Mouse (Mus musculus) lung, postnatal 4 days (tissue): ENCODE measurements around the gene Apon.
"Not testable (repeated sequence)": the region's sequence is repeated elsewhere in the genome, so short reads cannot be mapped to it uniquely, and the experiment has no call there.

Experiments
- DNase-seq, 2 experiments: peaks; one replicate each; pipeline ENCODE4 v3.0.0; 2021

Apon gene

DNA sequence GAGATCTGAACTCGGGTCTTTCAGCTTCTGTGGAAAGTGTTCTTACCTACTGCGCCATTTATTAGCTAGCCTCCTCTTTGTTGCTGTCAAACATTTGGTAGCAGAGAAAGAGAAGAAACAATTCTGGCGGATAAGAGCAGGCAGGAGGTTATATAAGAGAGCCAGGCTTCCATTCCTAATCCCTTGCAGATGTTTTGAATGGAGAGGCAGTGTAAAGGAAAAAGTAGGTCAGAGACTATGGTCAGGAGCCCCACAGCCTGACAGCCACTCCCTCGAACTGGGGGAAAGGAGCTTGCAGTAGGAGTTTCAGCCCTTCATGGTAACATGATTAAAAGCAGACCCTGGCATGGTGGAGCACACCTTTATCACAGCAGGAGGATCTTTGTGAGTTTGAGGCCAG lies 17.6 kb upstream of the Apon start:
- DNase-seq = no peak

DNA sequence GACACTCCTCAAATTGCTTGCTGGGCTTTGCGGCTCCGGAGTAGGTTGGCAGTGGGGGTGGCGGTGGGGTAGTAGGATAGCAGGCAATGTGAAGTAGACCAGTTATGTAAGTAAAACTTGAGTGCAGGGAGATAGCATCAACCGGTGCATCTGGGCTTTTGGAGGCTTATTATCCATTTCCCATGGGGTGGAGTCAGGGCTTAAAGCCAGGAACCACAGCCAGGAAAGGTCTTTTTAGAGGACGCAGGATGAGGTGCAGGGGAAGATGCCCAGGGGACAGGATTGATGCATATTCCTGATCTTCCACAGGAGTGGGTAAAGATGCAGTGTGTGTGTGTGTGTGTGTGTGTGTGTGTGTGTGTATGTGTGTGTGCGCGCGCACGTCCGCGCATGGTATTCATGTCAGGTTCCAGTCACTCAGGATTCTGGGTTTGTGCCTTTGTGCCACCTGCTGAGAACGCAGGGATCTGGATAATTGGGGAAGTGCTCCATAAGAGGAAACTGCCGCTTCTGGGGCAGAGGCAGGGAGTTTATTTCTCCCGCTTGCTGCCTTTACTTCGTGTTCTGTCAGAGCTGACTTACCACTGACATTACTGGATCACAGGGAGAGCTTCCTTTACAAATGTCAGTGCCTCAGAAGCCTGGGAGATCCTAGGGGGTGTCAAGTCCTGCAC lies 16.0 kb upstream of the Apon start:
- DNase-seq = no peak

DNA sequence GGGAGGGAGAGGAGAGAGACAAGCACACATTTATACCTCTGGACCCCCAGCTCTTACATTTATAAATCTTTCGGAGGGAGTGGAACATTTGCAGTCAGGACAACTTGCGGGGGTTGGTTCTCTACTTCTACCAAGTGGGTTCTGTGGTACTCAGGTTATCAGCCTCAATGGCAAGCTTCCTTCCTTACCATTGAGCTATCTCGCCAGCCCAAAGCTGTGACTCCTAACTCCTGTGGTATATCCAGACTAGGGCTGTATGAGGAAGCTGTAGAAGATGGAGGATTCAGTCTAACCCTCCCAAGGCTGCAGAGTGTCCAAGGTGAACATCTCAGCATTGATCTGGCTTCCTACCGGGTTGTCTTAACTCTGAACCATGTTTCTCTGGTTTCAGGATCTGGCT lies 14.8 kb upstream of the Apon start:
- no peak for DNase-seq

DNA sequence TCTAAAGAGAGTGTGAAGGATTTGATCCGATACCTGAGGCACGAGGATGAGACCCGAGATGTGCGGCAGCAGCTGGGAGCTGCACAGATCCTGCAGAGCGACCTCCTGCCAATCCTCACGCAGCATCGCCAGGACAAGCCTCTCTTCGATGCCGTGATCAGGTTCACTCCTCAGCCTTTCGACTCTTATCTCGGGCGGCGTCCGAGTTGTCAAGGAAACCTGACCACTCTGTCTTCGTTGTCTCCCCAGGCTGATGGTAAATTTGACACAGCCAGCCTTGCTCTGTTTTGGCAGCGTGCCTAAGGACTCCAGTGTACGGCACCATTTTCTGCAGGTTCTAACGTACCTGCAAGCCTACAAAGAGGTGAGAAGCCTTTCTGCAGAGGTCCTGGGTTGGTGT lies 13.8 kb upstream of the Apon start:
- DNase-seq = no peak

DNA sequence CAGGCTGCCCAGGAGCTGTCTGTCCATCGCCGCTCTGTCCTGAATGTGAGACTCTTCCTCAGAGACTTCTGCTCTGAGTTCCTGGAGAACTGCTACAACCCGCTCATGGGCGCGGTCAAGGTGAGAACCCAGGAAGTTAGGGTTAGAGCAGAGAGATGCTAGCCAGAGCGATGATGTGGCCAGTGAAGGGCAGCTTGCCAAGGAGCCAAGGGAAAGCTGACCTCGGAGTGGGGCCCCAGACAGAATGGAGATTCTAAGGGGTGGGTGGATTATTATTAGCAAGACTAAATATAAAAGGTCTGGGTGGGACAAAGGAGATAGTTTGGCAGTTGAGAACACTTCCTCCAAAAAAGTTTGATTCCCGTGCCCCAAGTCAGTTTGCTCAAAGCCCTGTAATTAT lies 10.6 kb upstream of the Apon start:
- no peak for DNase-seq

DNA sequence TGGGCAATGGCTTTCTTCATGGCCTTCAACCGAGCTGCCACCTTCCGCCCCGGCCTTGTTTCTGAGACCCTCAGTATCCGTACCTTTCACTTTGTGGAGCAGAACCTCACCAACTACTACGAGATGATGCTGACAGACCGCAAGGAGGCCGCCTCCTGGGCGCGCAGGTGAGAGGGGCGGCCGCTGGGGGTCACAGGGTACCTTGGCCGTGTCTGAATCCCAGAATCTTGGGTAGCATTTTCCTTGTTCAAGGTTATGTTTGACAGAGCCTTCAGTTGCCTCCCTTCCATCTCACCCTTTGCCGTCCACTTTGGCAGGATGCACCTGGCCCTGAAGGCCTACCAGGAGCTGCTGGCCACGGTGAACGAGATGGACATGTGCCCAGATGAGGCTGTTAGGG lies 9.8 kb upstream of the Apon start:
- DNase-seq = no peak

DNA sequence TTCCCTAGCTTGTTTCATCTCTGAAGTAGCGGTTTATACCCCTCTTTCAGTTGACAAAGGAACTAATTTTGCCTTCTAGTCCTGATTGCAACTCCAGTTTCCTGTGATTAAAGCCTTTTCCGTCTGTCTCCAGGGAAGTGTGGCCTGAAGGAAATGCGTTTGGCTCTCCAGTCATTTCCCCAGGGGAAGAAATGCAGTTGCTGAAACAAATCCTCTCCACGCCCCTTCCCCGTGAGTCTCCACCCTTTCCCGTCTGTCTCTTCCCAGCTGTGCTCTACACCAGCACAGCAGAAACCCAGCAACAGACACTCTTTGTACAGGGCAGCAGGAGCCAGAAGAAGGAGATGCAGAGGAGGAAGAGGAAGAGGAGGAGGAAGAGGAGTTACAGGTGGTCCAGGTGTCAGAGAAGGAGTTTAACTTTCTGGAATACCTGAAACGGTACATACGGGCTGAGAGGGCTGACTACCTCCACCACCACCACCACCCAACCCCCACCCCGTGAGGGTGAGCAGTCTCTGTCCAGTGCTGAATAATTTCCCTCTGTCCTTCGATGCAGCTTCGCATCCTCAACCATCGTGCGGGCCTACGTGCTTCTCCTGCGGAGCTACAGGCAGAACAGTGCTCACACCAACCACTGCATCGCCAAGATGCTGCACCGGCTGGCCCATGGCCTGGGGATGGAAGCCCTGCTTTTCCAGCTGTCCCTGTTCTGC lies 6.7 kb upstream of the Apon start:
- DNase-seq = peak; percentile 56 to 65

DNA sequence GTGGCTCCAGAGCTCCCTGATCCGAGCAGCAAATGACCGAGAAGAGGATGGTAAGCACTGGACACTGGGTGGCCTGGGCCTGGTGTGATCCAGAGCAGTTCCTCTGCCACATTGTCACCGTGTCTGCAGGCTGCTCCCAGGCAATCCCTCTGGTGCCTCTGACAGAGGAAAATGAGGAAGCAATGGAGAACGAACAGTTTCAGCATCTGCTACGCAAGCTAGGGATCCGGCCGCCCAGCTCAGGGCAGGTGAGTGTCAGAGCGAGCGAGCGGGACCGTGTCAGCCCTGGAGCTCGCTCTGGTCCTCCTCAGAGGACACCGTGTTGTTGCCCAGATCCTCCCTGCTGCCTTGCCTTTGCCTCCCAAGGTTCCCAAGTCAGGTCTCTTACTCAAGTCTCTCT lies 3.3 kb upstream of the Apon start:
- no peak for DNase-seq

DNA sequence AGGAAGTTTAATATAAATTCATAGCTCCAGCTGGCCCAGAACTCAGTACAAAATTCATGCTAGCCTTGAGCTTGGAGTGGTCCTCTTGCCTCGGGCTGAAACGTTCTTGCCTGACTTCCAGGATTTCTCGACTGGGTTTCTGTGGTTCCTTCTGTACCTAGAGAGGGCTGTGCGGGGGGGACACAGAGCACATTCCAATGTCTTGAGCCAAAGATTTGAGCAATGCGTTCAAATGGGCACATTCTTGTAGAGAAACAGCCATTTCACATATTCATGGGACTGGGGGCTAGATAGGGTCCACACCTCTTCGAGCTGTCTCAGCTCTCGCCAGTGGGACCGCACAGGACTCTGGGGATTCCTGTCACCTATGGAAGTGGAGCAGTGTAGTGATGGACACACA lies 2.0 kb downstream of the Apon start:
- DNase-seq = no peak

DNA sequence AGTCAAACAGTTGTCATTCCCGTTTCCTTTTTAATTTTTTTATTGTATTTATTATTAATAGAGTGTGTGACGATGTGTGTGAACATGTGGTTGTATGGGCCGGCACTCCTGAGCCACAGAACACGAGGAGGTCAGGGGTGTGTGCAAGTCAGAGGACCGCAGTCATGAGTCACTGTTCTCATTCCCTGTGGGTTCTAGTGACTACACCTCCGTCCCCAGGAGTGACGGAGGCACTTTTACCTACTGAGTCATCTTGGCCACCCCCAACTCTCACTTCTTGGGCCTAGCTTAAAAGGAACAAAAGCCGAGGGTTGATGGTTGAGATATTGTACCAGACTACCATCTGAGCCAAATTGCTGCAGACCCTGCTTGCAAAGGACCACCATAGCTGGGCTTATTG lies 2.4 kb downstream of the Apon start:
- DNase-seq = no peak

DNA sequence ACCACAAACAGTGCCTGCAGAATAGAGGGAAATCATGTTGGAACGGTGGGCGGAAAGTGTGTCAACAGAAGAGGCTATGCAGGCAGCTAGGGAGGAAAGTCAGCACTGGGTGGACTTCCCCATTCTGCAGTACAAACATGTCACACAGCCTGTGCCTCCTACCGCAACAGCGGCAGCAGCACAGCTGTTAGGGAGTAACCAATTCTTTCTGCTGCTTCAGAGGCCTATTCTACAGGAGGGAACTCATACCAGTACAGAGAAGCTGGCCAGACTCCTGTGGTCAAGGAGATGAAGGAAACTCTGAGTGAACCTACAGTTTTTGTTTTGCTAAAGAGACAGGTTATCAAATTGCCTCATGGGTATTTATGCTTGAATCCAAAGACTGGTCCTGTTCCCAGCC lies 5.1 kb downstream of the Apon start:
- DNase-seq = peak in 1 of 2 experiments; percentile 31

DNA sequence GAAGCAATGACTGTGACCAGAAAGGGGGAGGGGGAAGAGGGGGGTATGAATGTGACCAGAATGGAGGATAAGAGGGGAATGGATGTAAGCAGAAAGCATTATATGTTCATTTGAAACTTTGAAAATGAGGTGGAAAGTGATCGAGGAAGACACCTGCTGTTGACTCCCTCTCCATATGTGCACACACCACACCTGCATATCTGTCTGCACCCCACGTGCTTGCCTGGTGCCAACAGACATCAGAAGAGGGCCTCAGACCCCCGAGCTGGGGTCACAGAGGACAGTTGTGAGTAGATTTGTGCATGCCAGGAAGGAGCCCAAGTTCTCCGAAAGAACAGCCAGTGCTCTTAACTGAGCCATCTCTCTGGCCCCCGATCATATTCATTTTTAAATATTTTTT lies 6.0 kb downstream of the Apon start:
- DNase-seq = no peak

DNA sequence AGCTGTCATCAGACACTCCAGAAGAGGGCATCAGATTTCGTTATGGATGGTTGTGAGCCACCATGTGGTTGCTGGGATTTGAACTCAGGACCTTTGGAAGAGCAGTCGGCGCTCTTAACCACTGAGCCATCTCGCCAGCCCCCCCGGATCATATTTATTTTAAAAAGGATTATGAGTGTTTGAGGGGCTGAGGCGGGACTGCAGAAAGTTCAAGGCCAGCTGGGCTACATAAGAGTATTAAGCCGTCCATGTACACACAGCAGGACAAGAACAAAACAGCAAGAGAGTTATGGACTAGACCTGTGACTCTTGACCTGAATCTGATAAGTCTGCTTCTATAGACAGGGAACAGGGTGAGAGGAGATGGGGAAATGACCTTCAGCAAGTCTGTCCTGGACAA lies 6.5 kb downstream of the Apon start:
- DNase-seq = not testable (repeated sequence)

DNA sequence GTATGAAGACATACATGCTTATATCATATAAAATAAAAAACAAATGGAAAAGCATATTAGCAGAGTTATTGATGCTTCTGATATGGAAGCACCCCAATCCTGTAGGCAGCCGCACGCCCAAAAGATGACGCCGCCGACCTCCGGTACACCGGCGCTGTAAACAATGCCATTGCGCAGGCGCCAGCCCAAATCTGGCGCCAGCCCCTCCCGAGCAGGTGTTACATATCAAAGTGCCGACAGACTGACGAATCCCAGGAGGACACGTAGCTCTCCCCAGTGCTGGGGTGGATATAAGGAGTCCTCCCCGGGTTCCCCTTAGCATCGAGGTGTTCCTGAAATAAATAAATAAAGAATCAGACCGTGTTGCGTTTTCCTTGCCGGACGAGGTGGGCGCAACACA lies 8.4 kb downstream of the Apon start:
- DNase-seq = no peak

DNA sequence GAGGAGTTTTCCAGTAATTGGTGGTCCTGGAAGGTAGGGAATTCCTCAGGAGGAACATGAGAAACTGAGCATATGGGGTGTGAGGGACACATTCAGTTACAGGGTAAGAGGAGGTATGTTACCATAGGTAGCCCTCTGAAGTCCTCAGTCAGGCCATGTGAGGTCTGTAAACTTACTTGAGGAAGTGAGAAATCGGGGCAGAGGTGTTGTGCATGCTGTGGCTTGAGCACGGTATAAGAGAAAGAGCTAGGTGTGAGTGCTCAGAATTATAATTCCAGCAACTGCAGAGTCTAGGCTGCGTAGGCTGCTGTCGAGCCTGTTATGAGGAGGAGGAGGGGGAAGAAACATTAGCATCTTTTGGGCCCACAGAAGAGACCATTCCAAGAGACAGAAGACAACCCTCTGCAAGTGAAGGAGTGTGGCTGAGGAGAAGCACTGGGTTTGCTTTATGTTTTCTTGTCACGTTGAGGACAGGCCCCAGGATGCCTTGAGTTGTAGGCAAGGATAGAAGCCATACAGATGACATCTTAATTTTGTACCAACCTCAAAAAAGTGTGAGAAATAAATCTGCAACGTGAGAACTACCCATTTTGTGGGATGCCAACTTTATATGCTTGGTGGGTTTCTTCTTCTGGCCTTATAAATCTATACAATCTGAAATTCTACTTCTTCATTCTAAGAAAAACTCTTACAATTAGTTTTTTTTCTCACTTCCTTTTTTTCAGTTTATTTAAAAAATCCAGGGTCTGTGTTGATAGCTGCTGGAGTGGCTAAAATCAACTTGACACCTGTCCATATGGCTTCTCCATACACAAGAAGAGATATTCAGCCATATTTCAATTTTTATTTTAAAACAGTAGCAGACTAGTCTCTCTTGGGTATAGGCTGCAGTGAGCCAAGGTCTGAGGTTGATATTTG lies 9.8 kb downstream of the Apon start:
- DNase-seq = no peak

DNA sequence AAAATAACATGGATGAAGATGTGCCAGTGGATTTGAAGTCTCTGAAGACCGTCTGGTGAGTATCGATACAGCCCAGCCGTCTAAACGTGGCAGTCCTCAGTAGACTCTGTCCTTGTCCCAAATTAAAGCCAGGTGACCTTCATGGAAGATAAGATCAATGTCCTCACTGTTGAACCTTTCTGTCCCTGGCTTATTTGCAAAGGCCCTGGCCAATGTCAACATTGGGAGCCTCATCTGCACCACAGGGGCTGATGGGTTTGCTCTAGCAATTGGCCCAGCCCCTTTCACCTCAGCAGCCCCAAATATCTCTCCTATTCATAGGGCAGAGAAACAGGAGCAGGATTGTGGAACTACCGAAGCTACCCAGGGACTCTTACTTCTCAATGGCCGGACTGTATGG lies 14.5 kb downstream of the Apon start, which contains the start of gene Apof:
Gene Apof, plus strand, starts transcription at position 301 of the 400 bp plus-strand sequence.
- no peak for DNase-seq

DNA sequence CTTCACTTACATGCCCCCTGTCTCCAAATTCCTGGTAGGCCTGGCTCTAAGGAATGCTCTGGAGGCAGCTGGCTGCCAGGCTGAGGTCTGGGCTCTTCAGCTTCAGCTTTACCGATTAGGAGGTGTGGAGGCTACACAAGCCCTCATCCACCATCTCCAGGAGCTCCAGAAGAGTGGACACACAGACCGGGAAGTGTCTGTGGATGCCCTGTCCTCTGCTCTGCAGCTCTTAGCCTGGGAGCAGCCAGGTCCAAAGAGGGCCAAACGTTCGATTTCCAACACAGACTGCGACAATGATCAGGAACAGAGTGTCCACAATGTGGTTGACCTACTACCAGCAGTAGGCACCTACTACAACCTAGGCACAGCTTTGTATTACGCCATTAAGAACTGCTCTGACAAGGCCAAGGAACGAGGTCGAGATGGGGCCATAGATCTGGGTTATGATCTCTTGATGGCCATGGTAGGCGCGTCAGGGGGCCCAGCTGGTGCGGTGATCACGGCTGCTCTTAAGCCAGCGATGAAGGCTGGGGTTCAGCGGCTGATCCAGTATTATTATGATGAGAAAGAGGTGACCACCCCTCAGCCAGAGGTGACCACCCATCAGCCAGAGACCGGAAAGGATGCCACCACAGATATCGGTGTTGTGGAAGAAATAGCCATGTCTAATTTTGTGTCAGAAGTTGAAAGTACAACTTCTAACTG lies 15.5 kb downstream of the Apon start:
- DNase-seq = no peak

DNA sequence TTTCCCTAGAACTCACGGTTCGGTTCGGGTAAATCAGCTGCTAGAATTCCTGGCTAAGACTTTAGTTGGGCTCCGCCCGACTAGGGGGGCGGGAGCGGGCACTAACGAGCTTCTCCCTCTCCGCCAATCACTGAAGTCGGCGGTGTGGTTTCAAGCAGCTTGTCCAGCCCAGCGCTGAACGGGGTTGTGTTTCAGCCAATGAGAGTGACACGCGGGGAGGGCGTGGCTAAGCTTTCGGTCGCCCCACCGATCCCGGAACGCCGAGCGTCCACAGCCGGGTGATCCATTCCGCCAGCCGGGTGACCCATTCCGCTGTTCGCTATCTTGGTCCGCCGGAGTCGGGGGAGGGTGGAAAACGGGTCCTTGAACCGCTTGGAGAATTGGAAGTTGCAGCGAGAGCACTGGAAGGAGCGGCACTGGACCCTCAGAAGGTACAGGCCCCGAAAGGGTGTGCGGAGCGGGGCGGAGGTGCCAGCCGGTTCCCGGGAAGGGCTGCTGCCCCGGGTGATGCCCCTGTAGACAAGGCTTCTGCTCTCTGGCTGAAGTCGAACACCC lies 16.5 kb downstream of the Apon start, which contains the start of gene Stat2:
Gene Stat2, plus strand, starts transcription at position 273 of the 555 bp plus-strand sequence.
- DNase-seq = peak; percentile 97 to 98

DNA sequence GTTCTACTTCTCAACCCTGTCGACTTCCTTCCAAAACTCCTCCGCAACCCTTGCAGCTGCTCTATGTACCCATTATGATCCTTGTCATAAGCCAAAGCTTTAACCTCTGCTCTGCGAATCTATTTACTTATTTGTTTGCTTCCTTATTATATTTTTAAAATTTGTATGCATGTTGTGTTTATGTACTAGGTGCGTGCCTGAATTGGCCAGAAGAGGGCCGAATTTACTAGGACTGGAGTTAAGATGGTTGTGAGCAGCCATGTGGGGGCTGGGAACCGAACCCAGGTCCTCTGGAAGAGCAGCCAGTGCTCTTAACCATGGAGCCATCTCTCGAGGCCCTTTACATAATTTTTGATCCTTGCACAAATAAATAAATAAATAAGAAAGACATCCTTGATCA lies 17.0 kb downstream of the Apon start:
- no peak for DNase-seq

DNA sequence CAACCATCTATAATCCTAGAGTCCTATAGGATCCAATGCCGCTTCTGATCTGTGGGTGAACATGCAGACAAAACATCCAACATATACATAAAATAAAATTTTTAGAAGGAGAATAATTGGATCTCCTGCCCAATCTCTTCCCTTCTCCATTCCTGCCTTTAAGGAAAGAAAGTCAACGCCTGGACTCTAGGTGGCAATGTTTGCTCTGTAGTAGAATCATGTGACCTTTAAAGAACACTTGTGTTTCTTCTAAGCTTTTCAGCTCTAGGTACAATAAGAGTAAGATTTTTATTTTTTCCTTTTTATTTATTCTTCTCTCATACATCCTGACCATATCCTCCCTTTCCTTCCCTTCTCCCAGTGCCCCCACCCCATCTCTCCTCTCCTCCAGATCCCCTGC lies 18.0 kb downstream of the Apon start:
- DNase-seq = no peak

DNA sequence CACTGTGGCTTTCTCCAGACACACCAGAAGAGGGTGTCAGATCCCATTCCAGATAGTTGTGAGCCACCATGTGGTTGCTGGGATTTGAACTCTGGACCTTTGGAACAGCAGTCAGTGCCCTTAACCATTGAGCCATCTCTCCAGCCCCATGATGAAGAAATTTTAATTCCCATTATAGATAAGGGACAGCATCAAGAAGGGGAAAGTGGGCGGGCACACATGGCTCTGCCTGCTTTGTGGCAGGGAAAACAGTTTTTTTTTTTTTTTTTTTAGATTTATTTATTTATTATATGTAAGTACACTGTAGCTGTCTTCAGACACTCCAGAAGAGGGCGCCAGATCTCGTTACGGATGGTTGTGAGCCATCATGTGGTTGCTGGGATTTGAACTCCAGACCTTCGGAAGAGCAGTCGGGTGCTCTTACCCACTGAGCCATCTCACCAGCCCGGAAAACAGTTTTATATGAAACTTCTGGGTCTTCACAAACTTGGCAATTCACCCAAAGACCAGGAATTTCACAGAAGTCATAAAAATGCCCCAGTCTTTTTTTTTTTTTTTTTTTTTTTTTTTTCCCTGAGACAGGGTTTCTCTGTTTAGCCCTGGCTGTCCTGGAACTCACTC lies 19.0 kb downstream of the Apon start:
- DNase-seq = not testable (repeated sequence)

DNA sequence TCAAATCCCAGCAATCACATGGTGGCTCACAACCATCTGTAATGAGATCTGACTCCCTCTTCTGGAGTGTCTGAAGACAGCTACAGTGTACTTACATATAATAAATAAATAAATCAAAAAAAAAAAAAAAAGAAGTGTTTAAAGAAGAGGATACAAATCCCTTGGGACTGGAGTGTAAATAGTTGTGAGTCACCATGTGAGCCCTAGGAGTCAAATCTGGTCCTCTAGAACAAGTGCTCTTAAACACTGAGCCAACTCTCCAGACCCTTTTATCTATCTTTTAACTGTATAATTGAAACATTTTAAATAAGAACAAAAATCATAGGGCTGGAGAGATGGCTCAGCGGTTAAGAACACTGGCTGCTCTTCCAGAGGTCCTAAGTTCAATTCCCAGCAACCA lies 21.5 kb downstream of the Apon start:
- not testable (repeated sequence) for DNase-seq
